Mouse (Mus musculus) C2C12 (cell line): ENCODE measurements at regions not wholly inside any gene's neighbourhood (a gene's known extent, or its start where the extent isn't known, plus 50 kb on each side); places are given as distances from the start of the nearest gene placed in this dataset.

Source experiments
- CTCF ChIP-seq: IDR thresholded peaks from one replicate; pipeline ENCODE4 v1.5.1; 2011; ENCODE audit not compliant: control insufficient read depth, insufficient read depth, insufficient read length
- MAX ChIP-seq: IDR thresholded peaks from one replicate; pipeline ENCODE4 v1.6.1; 2011; ENCODE audit warnings: mild to moderate bottlenecking, control low read depth
- MYOD1 ChIP-seq: IDR thresholded peaks from one replicate; pipeline ENCODE4 v1.6.1; 2011; ENCODE audit warnings: low read depth; ENCODE audit not compliant: control insufficient read depth, insufficient read length

DNA sequence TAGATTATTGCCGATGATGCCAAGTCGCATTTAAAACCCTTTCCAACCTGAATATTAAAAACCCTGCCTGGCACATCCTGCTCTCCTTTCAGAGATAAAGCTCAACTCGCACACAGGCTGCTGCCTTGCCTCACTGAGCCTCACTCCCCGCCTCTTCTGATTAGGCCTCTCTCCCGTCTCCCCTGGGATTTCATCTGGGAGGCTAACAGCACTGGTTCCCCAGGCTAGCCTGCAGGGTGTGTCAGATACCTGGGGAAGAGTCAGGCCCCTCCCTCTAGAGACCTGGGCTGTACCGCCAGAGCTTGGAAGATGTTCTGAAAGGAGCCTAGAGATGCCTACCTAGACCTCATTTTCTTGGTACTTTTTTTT is 462.7 kb upstream of the Kif2a start:
- no peak for TF ChIP-seq CTCF
- no peak for TF ChIP-seq MYOD1
- TF ChIP-seq MAX, result no peak
